Comparison of ENCODE assay signal across 16 mouse cellular contexts in the genomic region with DNA sequence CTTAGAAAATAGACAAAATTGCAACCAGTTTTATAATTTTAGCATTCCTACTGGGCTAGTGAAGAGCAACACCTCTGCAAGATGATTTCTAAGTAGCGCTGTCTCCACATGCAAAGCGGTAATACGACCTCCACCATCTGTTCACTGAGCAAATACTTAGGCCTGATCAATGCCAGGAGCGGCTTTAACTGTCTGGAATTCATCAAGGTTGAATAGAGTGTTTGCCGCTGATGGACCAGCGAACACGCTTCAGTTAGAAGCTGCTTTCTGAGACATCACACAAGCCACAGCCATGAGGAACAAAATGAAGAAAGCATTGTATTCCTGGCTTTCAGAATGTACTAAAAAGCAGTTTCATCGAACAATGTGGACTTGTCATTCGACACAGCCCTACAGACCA. TPM values are rescaled to one million over a fixed set of nuclear protein-coding genes. Genes with fewer than 3 reads are reported as not detected.
DNase-seq lines count a peak whose midpoint lies in the region; ATAC-seq and TF ChIP-seq lines count a peak whose summit lies in the region.
"Had no signal": no experiment of that assay in that cellular context is flagged by ENCODE, and none has a peak within 500 bp of the region (broad histone marks: within the 10 kb centered on the region; RNA-seq: fewer than 3 reads in every experiment).

No protein-coding gene starts in this region.

- no peak overlapping the region for H3K27ac ChIP-seq in midbrain, postnatal 0 days (ENCODE audit: low read depth, low read length)
- no peak overlapping the region for H3K27ac ChIP-seq in midbrain, embryonic 11.5 days (ENCODE audit: low read depth, low read length)
- no peak overlapping the region for H3K27ac ChIP-seq in embryonic facial prominence, embryonic 14.5 days (replicated peaks; ENCODE audit: low read depth, low read length)
- no peak overlapping the region for H3K27ac ChIP-seq in lung, postnatal 0 days (ENCODE audit: low read length)
- H3K27ac ChIP-seq: forebrain, embryonic 12.5 days; gastrocnemius, adult 2 months; heart, adult 2 months; hindbrain, embryonic 13.5 days had no signal

- H3ac ChIP-seq in myocyte (ENCODE audit: control insufficient read depth, insufficient read length), result no peak overlapping the region

- no peak for TF ChIP-seq CTCF in midbrain, postnatal 0 days (IDR thresholded peaks at IDR 0.05)
- no peak for TF ChIP-seq CTCF in lung, postnatal 0 days (IDR thresholded peaks at IDR 0.05)

- intact Hi-C loops in left cerebral cortex, postnatal 36 days (cut with DNase I), result no loop called here

- H3K27me3 ChIP-seq in erythroblast, embryonic 14.5 days (ENCODE audit: control insufficient read depth), result no peaks in the 10 kb centered on the region
- H3K27me3 ChIP-seq in midbrain, postnatal 0 days (ENCODE audit: insufficient read depth, low read length), result no peaks in the 10 kb centered on the region
- no peaks in the 10 kb centered on the region for H3K27me3 ChIP-seq in midbrain, embryonic 11.5 days (ENCODE audit: control insufficient read depth, insufficient read depth, low read length)
- H3K27me3 ChIP-seq in embryonic facial prominence, embryonic 14.5 days (replicated peaks; ENCODE audit: control insufficient read depth, insufficient read depth, low read length), result no peaks in the 10 kb centered on the region
- H3K27me3 ChIP-seq in myocyte (ENCODE audit: control insufficient read depth, insufficient read depth, insufficient read length), result peaks cover 6% of the 10 kb centered on the region
- H3K27me3 ChIP-seq in lung, postnatal 0 days (replicated peaks; ENCODE audit: insufficient read depth, low read length), result no peaks in the 10 kb centered on the region
- H3K27me3 ChIP-seq: forebrain, embryonic 12.5 days; hindbrain, embryonic 13.5 days had no signal

- no peak for TF ChIP-seq EP300 in lung, postnatal 0 days (IDR thresholded peaks at IDR 0.05)

- no peaks in the 10 kb centered on the region for H3K9me3 ChIP-seq in erythroblast, embryonic 14.5 days (ENCODE audit: control insufficient read depth, low read length)
- H3K9me3 ChIP-seq in midbrain, postnatal 0 days (ENCODE audit: low read length), result no peaks in the 10 kb centered on the region
- no peaks in the 10 kb centered on the region for H3K9me3 ChIP-seq in midbrain, embryonic 11.5 days (ENCODE audit: control insufficient read depth, low read length)
- no peaks in the 10 kb centered on the region for H3K9me3 ChIP-seq in embryonic facial prominence, embryonic 14.5 days (ENCODE audit: control insufficient read depth, low read length)
- no peaks in the 10 kb centered on the region for H3K9me3 ChIP-seq in lung, postnatal 0 days (ENCODE audit: low read length)
- H3K9me3 ChIP-seq: forebrain, embryonic 12.5 days; hindbrain, embryonic 13.5 days had no signal

- H3K79me2 ChIP-seq in myocyte (ENCODE audit: control insufficient read depth, insufficient read depth), result no peaks in the 10 kb centered on the region

- no peak for TF ChIP-seq POLR2A in myocyte (IDR thresholded peaks at IDR 0.05; ENCODE audit: insufficient read length, low read depth)

- DNase-seq in midbrain, postnatal 0 days (ENCODE audit: low spot score), result peak; percentile 62
- DNase-seq in midbrain, embryonic 11.5 days (ENCODE audit: low spot score, missing footprints), result no peak
- DNase-seq in embryonic facial prominence, embryonic 14.5 days (ENCODE audit: low spot score), result peak; percentile 22
- no peak for DNase-seq in lung, postnatal 0 days (ENCODE audit: low spot score)
- no peak for DNase-seq in left cerebral cortex, postnatal 36 days (ENCODE audit: low spot score in 2 of 2)
- DNase-seq: cerebellum, adult 11-12 months; gastrocnemius, adult 2 months; heart, adult 2 months; kidney, adult 11 months; kidney, postnatal 14 days; lung, adult 2 months had no signal

- H3K4me1 ChIP-seq in erythroblast, embryonic 14.5 days (ENCODE audit: control insufficient read depth), result peaks cover 38% of the 10 kb centered on the region
- H3K4me1 ChIP-seq in midbrain, postnatal 0 days (ENCODE audit: insufficient read depth, low read length), result no peaks in the 10 kb centered on the region
- peaks cover 5% of the 10 kb centered on the region for H3K4me1 ChIP-seq in midbrain, embryonic 11.5 days (ENCODE audit: control insufficient read depth, insufficient read depth, low read length)
- H3K4me1 ChIP-seq in embryonic facial prominence, embryonic 14.5 days (ENCODE audit: control insufficient read depth, insufficient read depth, low read length), result peaks cover 5% of the 10 kb centered on the region; the same call in 1 of the 2 replicates
- H3K4me1 ChIP-seq in lung, postnatal 0 days (ENCODE audit: insufficient read depth, low read depth, low read length), result peaks cover 4% of the 10 kb centered on the region; the same call in 1 of the 2 replicates

- H3K36me3 ChIP-seq in erythroblast, embryonic 14.5 days (ENCODE audit: control insufficient read depth), result no peaks in the 10 kb centered on the region; the same call in 1 of the 2 replicates
- no peaks in the 10 kb centered on the region for H3K36me3 ChIP-seq in midbrain, postnatal 0 days (ENCODE audit: insufficient read depth, low read length)
- no peaks in the 10 kb centered on the region for H3K36me3 ChIP-seq in midbrain, embryonic 11.5 days (ENCODE audit: control insufficient read depth, insufficient read depth, low read length)
- no peaks in the 10 kb centered on the region for H3K36me3 ChIP-seq in embryonic facial prominence, embryonic 14.5 days (ENCODE audit: control insufficient read depth, insufficient read depth, low read length)
- no peaks in the 10 kb centered on the region for H3K36me3 ChIP-seq in myocyte (ENCODE audit: control insufficient read depth, insufficient read depth)
- no peaks in the 10 kb centered on the region for H3K36me3 ChIP-seq in lung, postnatal 0 days (ENCODE audit: insufficient read depth, low read length)
- H3K36me3 ChIP-seq: forebrain, embryonic 12.5 days; hindbrain, embryonic 13.5 days had no signal

- H3K9ac ChIP-seq in midbrain, postnatal 0 days (replicated peaks; ENCODE audit: low read length, poor library complexity, severe bottlenecking), result no peak overlapping the region
- H3K9ac ChIP-seq in midbrain, embryonic 11.5 days (ENCODE audit: low read length), result no peak overlapping the region
- H3K9ac ChIP-seq in embryonic facial prominence, embryonic 14.5 days (ENCODE audit: low read depth, low read length), result peak overlapping the region; percentile 34; the same call in 1 of the 2 replicates
- no peak overlapping the region for H3K9ac ChIP-seq in lung, postnatal 0 days (replicated peaks; ENCODE audit: low read depth)
- H3K9ac ChIP-seq: forebrain, embryonic 12.5 days; hindbrain, embryonic 13.5 days had no signal

- ATAC-seq in erythroblast, adult 5-6 weeks (replicated peaks; ENCODE audit: low FRiP score, poor library complexity, severe bottlenecking), result no peak
- ATAC-seq in midbrain, postnatal 0 days (ENCODE audit: low FRiP score), result no peak
- ATAC-seq in midbrain, embryonic 11.5 days (ENCODE audit: low FRiP score), result no peak
- no peak for ATAC-seq in embryonic facial prominence, embryonic 14.5 days (ENCODE audit: low read depth)
- ATAC-seq in lung, postnatal 0 days, result no peak

- peak overlapping the region; percentile 54 for H3K4me3 ChIP-seq in erythroblast, embryonic 14.5 days (replicated peaks)
- H3K4me3 ChIP-seq in midbrain, postnatal 0 days (ENCODE audit: low read depth, low read length), result no peak overlapping the region
- H3K4me3 ChIP-seq in midbrain, embryonic 11.5 days (ENCODE audit: low read depth, low read length), result no peak overlapping the region
- no peak overlapping the region for H3K4me3 ChIP-seq in embryonic facial prominence, embryonic 14.5 days (ENCODE audit: low read depth, low read length)
- no peak overlapping the region for H3K4me3 ChIP-seq in myocyte
- no peak overlapping the region for H3K4me3 ChIP-seq in lung, postnatal 0 days (ENCODE audit: low read depth, low read length)
- H3K4me3 ChIP-seq: forebrain, embryonic 12.5 days; gastrocnemius, adult 2 months; heart, adult 2 months; hindbrain, embryonic 13.5 days had no signal

- H3K4me2 ChIP-seq in midbrain, postnatal 0 days (ENCODE audit: low read depth, low read length, poor library complexity, severe bottlenecking), result no peak overlapping the region
- no peak overlapping the region for H3K4me2 ChIP-seq in midbrain, embryonic 11.5 days
- peak overlapping the region; percentile 43 for H3K4me2 ChIP-seq in embryonic facial prominence, embryonic 14.5 days (ENCODE audit: low read depth, low read length)
- peak overlapping the region; percentile 62 for H3K4me2 ChIP-seq in myocyte (ENCODE audit: low read depth)
- H3K4me2 ChIP-seq in lung, postnatal 0 days (replicated peaks; ENCODE audit: low read depth, low read length), result no peak overlapping the region
- H3K4me2 ChIP-seq: forebrain, embryonic 12.5 days; hindbrain, embryonic 13.5 days had no signal

- 56% methylated on average over 9 of the region's 9 CpGs for WGBS in midbrain, postnatal 0 days
- WGBS in midbrain, embryonic 11.5 days, result 63% methylated on average over 9 of the region's 9 CpGs
- WGBS in embryonic facial prominence, embryonic 14.5 days, result 41% methylated on average over 9 of the region's 9 CpGs
- 66% methylated on average over 9 of the region's 9 CpGs for WGBS in lung, postnatal 0 days

RNA-seq across cellular contexts. Expression of gene Mns1, which starts 2.9 kb away (rescaled TPM):
- 3.3 and 4.3 TPM in 2 replicates for polyA plus RNA-seq in erythroblast, embryonic 14.5 days (2012)
- 31.7 and 53.5 TPM in 2 replicates for total RNA-seq in erythroblast, adult 5-6 weeks (2015; ENCODE audit: low replicate concordance)
- total RNA-seq in erythroblast, adult 5-6 weeks (2017; ENCODE audit: low replicate concordance), result 27.5 and 55.0 TPM in 2 replicates
- total RNA-seq in midbrain, postnatal 0 days (2014; rRNA removed), result 1.1 and 3.1 TPM in 2 replicates
- polyA plus RNA-seq in midbrain, postnatal 0 days (2015; fragmentation: Nextera tagmentation; extraction: Ambion mirVana), result 2.6 and 3.1 TPM in 2 replicates
- 48.8 and 57.0 TPM in 2 replicates for polyA plus RNA-seq in midbrain, embryonic 11.5 days (2014; fragmentation: Nextera tagmentation; extraction: Ambion mirVana)
- 22.7 and 24.3 TPM in 2 replicates for polyA plus RNA-seq in embryonic facial prominence, embryonic 14.5 days (2014; fragmentation: Nextera tagmentation; extraction: Ambion mirVana)
- polyA plus RNA-seq in myocyte (2012; fragmentation: generic; extraction: Trizol), result 0.62 TPM
- 5.9 and 9.2 TPM in 2 replicates for polyA plus RNA-seq in lung, postnatal 0 days (2015; fragmentation: Nextera tagmentation; extraction: Ambion mirVana)
- total RNA-seq in left cerebral cortex, postnatal 36 days (2021), result 1 to 10 TPM; 1.0 to 1.1 TPM

RNA-seq across cellular contexts. Expression of gene Tex9, which starts 57.1 kb away (rescaled TPM):
- polyA plus RNA-seq in erythroblast, embryonic 14.5 days (2012), result 0.08 and 0.13 TPM in 2 replicates
- 1.7 and 6.5 TPM in 2 replicates for total RNA-seq in erythroblast, adult 5-6 weeks (2015; ENCODE audit: low replicate concordance)
- total RNA-seq in erythroblast, adult 5-6 weeks (2017; ENCODE audit: low replicate concordance), result 8.9 and 10.8 TPM in 2 replicates
- 21.1 and 25.4 TPM in 2 replicates for total RNA-seq in midbrain, postnatal 0 days (2014; rRNA removed)
- polyA plus RNA-seq in midbrain, postnatal 0 days (2015; fragmentation: Nextera tagmentation; extraction: Ambion mirVana), result 35.9 and 44.0 TPM in 2 replicates
- polyA plus RNA-seq in midbrain, embryonic 11.5 days (2014; fragmentation: Nextera tagmentation; extraction: Ambion mirVana), result 61.7 and 64.0 TPM in 2 replicates
- 22.1 and 24.6 TPM in 2 replicates for polyA plus RNA-seq in embryonic facial prominence, embryonic 14.5 days (2014; fragmentation: Nextera tagmentation; extraction: Ambion mirVana)
- 2.7 TPM for polyA plus RNA-seq in myocyte (2012; fragmentation: generic; extraction: Trizol)
- polyA plus RNA-seq in lung, postnatal 0 days (2015; fragmentation: Nextera tagmentation; extraction: Ambion mirVana), result 7.6 and 9.1 TPM in 2 replicates
- 10 to 100 TPM in 1 of 2 experiments, 1 to 10 TPM in 1; 9.5 to 14.8 TPM for total RNA-seq in left cerebral cortex, postnatal 36 days (2021)

Comparison
In these comparisons a context has a peak if more than half of its experiments do, and no peak if none do; other contexts are left out.
1. DNase-seq: peak in midbrain, postnatal 0 days (single experiment) and embryonic facial prominence, embryonic 14.5 days (single experiment); none in midbrain, embryonic 11.5 days (single experiment), lung, postnatal 0 days (single experiment) and left cerebral cortex, postnatal 36 days (0 of 2).
2. H3K4me2 ChIP-seq: peak in embryonic facial prominence, embryonic 14.5 days (single experiment) and myocyte (single experiment); none in midbrain, postnatal 0 days (single experiment), midbrain, embryonic 11.5 days (single experiment) and lung, postnatal 0 days (single experiment).